Mouse (Mus musculus) liver, postnatal 0 days (tissue): ENCODE measurements around the gene Trim2.

Experiments
- CTCF ChIP-seq: sonication (generic); IDR thresholded peaks from 2 replicates; pipeline ENCODE4 v1.5.1; 2016; ENCODE audit warnings: antibody characterized with exemption, low read depth
- EP300 ChIP-seq: IDR thresholded peaks from 2 replicates; pipeline ENCODE4 v1.6.1; 2016; ENCODE audit warnings: antibody characterized with exemption, low read depth, mild to moderate bottlenecking

DNA sequence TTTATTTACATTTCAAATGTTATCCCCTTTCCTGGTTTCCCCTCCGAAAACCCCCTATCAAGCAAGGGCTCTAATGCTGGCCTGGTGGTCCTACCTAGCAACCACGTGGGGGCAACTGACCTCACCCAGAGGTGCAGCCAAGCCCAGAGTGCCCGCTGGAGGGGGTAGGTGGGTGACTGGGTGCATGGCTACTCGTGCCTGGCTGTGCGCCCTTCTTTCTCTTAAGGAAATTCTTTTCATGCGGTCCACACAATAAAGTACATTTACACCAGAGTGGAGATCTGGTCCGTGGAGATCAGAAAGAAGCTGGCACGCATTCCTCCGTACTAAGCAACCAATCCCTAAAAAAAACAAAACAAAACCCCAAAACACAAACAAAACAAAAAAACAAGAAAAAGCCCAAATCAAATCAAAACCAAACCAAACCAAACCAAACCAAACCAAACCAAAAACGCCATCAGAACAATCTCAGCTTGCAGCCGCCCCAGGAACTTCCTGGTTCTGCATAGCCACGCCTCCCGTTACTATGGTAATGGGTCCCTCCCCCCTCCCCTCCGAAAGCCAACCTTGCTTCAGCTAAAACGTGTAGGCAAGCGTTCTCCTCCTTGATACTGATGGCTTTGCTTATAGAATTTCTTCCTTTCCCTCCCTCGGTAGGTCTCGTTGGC is 78.3 kb downstream of the Trim2 start:
- TF ChIP-seq CTCF = peak; percentile 28; the same call in 1 of the 2 replicates
- TF ChIP-seq EP300 = no peak
